Mouse (Mus musculus) midbrain, embryonic 13.5 days (tissue): ENCODE data around the gene Otogl. TPM values are rescaled to one million over a fixed set of nuclear protein-coding genes. Genes with fewer than 3 reads are reported as not detected.
A peak's percentile ranks its signal among the peaks of the same experiment; 100 is the strongest.

Source experiments
- ATAC-seq: fragments of 200-750 bp; cut with Nextera tagmentation; 2 replicates; pipeline ENCODE4 v1.8.0; 2017; ENCODE audit warnings: mild to moderate bottlenecking, moderate TSS enrichment, moderate library complexity
- H3K27ac ChIP-seq: fragments of 300-500 bp; sonication (generic); 2 replicates; pipeline ENCODE4 v1.5.1; 2015; ENCODE audit warnings: inconsistent platforms, mild to moderate bottlenecking, moderate library complexity
- H3K27me3 ChIP-seq: fragments of 300-500 bp; sonication (generic); 2 replicates; pipeline ENCODE4 v1.6.1; 2015; ENCODE audit warnings: mild to moderate bottlenecking, inconsistent platforms
- H3K36me3 ChIP-seq: fragments of 300-500 bp; sonication (generic); 2 replicates; pipeline ENCODE4 v1.6.1; 2015; ENCODE audit warnings: mild to moderate bottlenecking, inconsistent platforms
- H3K4me1 ChIP-seq: fragments of 300-500 bp; sonication (generic); replicated peaks from 2 replicates; pipeline ENCODE4 v1.6.1; 2015; ENCODE audit warnings: inconsistent platforms
- H3K4me2 ChIP-seq: fragments of 300-500 bp; sonication (generic); replicated peaks from 2 replicates; pipeline ENCODE4 v1.6.1; 2015; ENCODE audit warnings: moderate library complexity, mild to moderate bottlenecking, inconsistent platforms
- H3K4me3 ChIP-seq: fragments of 300-500 bp; sonication (generic); replicated peaks from 2 replicates; pipeline ENCODE4 v1.5.1; 2015; ENCODE audit warnings: mild to moderate bottlenecking, inconsistent platforms
- H3K9ac ChIP-seq: fragments of 300-500 bp; sonication (generic); replicated peaks from 2 replicates; pipeline ENCODE4 v1.6.1; 2015; ENCODE audit warnings: mild to moderate bottlenecking, inconsistent platforms
- H3K9me3 ChIP-seq: fragments of 300-500 bp; sonication (generic); 2 replicates; pipeline ENCODE4 v1.6.1; 2016; ENCODE audit warnings: mild to moderate bottlenecking, inconsistent platforms
- WGBS: fragments of 180-500 bp; shearing (Covaris S2); methylation state at CpG from one replicate; pipeline ENCODE4 v1.1.7; 2015; 5-methylcytosine and 5-hydroxymethylcytosine counted together
- polyA plus RNA-seq: library from polyadenylated mRNA; unstranded; fragments of >200 nt; fragmentation: Nextera tagmentation; extraction: Ambion mirVana; gene quantifications from 2 replicates; pipeline ENCODE4 v1.2.1, GENCODE M21; 2015

Gene Otogl
- polyA plus RNA-seq, 1 experiment from 2014 or later, result 0.03 TPM

GRCm38 (mm10) chr10:107933527-107933926 is 21.6 kb upstream of the Otogl start:
- 94% methylated on average over 1 of the region's 1 CpGs for whole genome bisulfite sequencing
- no peak for ATAC-seq

GRCm38 (mm10) chr10:107931833-107932828 is 20.2 kb upstream of the Otogl start:
- H3K27me3 ChIP-seq, result no peaks in the 10 kb centered on the region
- H3K27ac ChIP-seq, result no peak overlapping the region; the same call in 1 of the 2 replicates
- no peak overlapping the region for H3K9ac ChIP-seq
- ATAC-seq, result 0 out of 2 replicates have a peak, but pooled peaks have one; percentile 60
- 41% methylated on average over 10 of the region's 10 CpGs for WGBS
- H3K4me2 ChIP-seq, result no peak overlapping the region
- H3K36me3 ChIP-seq, result no peaks in the 10 kb centered on the region
- no peak overlapping the region for H3K4me3 ChIP-seq
- no peaks in the 10 kb centered on the region for H3K9me3 ChIP-seq
- peaks cover 3% of the 10 kb centered on the region; the same call in 1 of the 2 replicates for H3K4me1 ChIP-seq

More at GRCm38 (mm10) chr10:107933527-107933926, 21.6 kb upstream of the Otogl start:
- peaks cover 3% of the 10 kb centered on the region; the same call in 1 of the 2 replicates for H3K4me1 ChIP-seq
- no peak overlapping the region for H3K9ac ChIP-seq
- H3K4me3 ChIP-seq, result no peak overlapping the region
- no peaks in the 10 kb centered on the region for H3K27me3 ChIP-seq
- H3K36me3 ChIP-seq, result no peaks in the 10 kb centered on the region
- no peak overlapping the region for H3K4me2 ChIP-seq
- H3K9me3 ChIP-seq, result no peaks in the 10 kb centered on the region
- no peak overlapping the region for H3K27ac ChIP-seq

- no peak for ATAC-seq
- no peaks in the 10 kb centered on the region for H3K9me3 ChIP-seq
Measured at GRCm38 (mm10) chr10:107930471-107931021, 18.6 kb upstream of the Otogl start.

GRCm38 (mm10) chr10:107925306-107925705 is 13.4 kb upstream of the Otogl start:
- H3K9ac ChIP-seq, result no peak overlapping the region
- H3K36me3 ChIP-seq, result no peaks in the 10 kb centered on the region
- no peaks in the 10 kb centered on the region for H3K27me3 ChIP-seq
- H3K27ac ChIP-seq, result no peak overlapping the region
- H3K4me3 ChIP-seq, result no peak overlapping the region
- H3K4me2 ChIP-seq, result no peak overlapping the region
- no peak for ATAC-seq
- H3K9me3 ChIP-seq, result no peaks in the 10 kb centered on the region
- H3K4me1 ChIP-seq, result no peaks in the 10 kb centered on the region

More at GRCm38 (mm10) chr10:107930471-107931021, 18.6 kb upstream of the Otogl start:
- H3K27ac ChIP-seq, result no peak overlapping the region
- no peak overlapping the region for H3K4me2 ChIP-seq
- H3K4me1 ChIP-seq, result peaks cover 3% of the 10 kb centered on the region; the same call in 1 of the 2 replicates
- 69% methylated on average over 7 of the region's 7 CpGs for whole genome bisulfite sequencing
- H3K27me3 ChIP-seq, result no peaks in the 10 kb centered on the region
- H3K4me3 ChIP-seq, result no peak overlapping the region
- no peaks in the 10 kb centered on the region for H3K36me3 ChIP-seq
- no peak overlapping the region for H3K9ac ChIP-seq

- Histone ChIP-seq H3K4me3 (no peak overlapping the region), H3K27ac (no peak overlapping the region), H3K27me3 (no peaks in the 10 kb centered on the region), H3K9me3 (no peaks in the 10 kb centered on the region), H3K36me3 (no peaks in the 10 kb centered on the region), H3K4me2 (no peak overlapping the region), H3K4me1 (no peaks in the 10 kb centered on the region), H3K9ac (no peak overlapping the region)
- no peak for ATAC-seq
- 69% methylated on average over 2 of the region's 2 CpGs for WGBS
Measured at GRCm38 (mm10) chr10:107923860-107924259, 11.9 kb upstream of the Otogl start.

GRCm38 (mm10) chr10:107922750-107923149 is 10.8 kb upstream of the Otogl start:
- H3K36me3 ChIP-seq, result no peaks in the 10 kb centered on the region
- H3K9ac ChIP-seq, result no peak overlapping the region
- H3K27me3 ChIP-seq, result no peaks in the 10 kb centered on the region
- no peak for ATAC-seq
- no peaks in the 10 kb centered on the region for H3K9me3 ChIP-seq
- H3K27ac ChIP-seq, result no peak overlapping the region
- H3K4me3 ChIP-seq, result no peak overlapping the region
- H3K4me2 ChIP-seq, result no peak overlapping the region
- no peaks in the 10 kb centered on the region for H3K4me1 ChIP-seq
- 34% methylated on average over 1 of the region's 1 CpGs for WGBS

GRCm38 (mm10) chr10:107921549-107921948 is 9.6 kb upstream of the Otogl start:
- Histone ChIP-seq H3K27me3 (no peaks in the 10 kb centered on the region), H3K4me2 (no peak overlapping the region), H3K9ac (no peak overlapping the region), H3K4me3 (no peak overlapping the region), H3K9me3 (no peaks in the 10 kb centered on the region), H3K27ac (no peak overlapping the region), H3K4me1 (no peaks in the 10 kb centered on the region), H3K36me3 (no peaks in the 10 kb centered on the region)
- ATAC-seq, result no peak
- 80% methylated on average over 1 of the region's 1 CpGs for WGBS

GRCm38 (mm10) chr10:107921134-107921533 is 9.2 kb upstream of the Otogl start:
- no peak overlapping the region for H3K9ac ChIP-seq
- ATAC-seq, result no peak
- H3K27me3 ChIP-seq, result no peaks in the 10 kb centered on the region
- H3K4me1 ChIP-seq, result no peaks in the 10 kb centered on the region
- no peak overlapping the region for H3K4me3 ChIP-seq
- no peak overlapping the region for H3K4me2 ChIP-seq
- no peak overlapping the region for H3K27ac ChIP-seq
- no peaks in the 10 kb centered on the region for H3K36me3 ChIP-seq
- WGBS, result 89% methylated on average over 1 of the region's 1 CpGs
- no peaks in the 10 kb centered on the region for H3K9me3 ChIP-seq

GRCm38 (mm10) chr10:107913013-107913412 is 1.1 kb upstream of the Otogl start:
- H3K27me3 ChIP-seq, result no peaks in the 10 kb centered on the region
- H3K27ac ChIP-seq, result no peak overlapping the region
- H3K4me2 ChIP-seq, result no peak overlapping the region
- no peak overlapping the region for H3K9ac ChIP-seq
- H3K9me3 ChIP-seq, result peaks cover under 1% of the 10 kb centered on the region; the same call in 1 of the 2 replicates
- no peak for ATAC-seq
- no peaks in the 10 kb centered on the region for H3K36me3 ChIP-seq
- H3K4me3 ChIP-seq, result no peak overlapping the region
- WGBS, result 91% methylated on average over 2 of the region's 2 CpGs
- H3K4me1 ChIP-seq, result no peaks in the 10 kb centered on the region

GRCm38 (mm10) chr10:107906453-107906852 is 5.5 kb downstream of the Otogl start:
- Histone ChIP-seq H3K4me1 (no peaks in the 10 kb centered on the region), H3K27me3 (no peaks in the 10 kb centered on the region), H3K9me3 (peaks cover 4% of the 10 kb centered on the region; the same call in 1 of the 2 replicates), H3K36me3 (no peaks in the 10 kb centered on the region), H3K9ac (no peak overlapping the region), H3K4me2 (no peak overlapping the region), H3K4me3 (no peak overlapping the region), H3K27ac (no peak overlapping the region)
- 72% methylated on average over 10 of the region's 10 CpGs for WGBS
- ATAC-seq, result no peak

GRCm38 (mm10) chr10:107905274-107906034 is 6.5 kb downstream of the Otogl start:
- H3K4me1 ChIP-seq, result no peaks in the 10 kb centered on the region
- ATAC-seq, result no peak
- no peak overlapping the region for H3K4me3 ChIP-seq
- H3K27ac ChIP-seq, result no peak overlapping the region
- WGBS, result 87% methylated on average over 7 of the region's 7 CpGs
- no peaks in the 10 kb centered on the region for H3K36me3 ChIP-seq
- no peak overlapping the region for H3K4me2 ChIP-seq
- peaks cover 4% of the 10 kb centered on the region; the same call in 1 of the 2 replicates for H3K9me3 ChIP-seq
- no peaks in the 10 kb centered on the region for H3K27me3 ChIP-seq
- no peak overlapping the region for H3K9ac ChIP-seq

- no peaks in the 10 kb centered on the region for H3K27me3 ChIP-seq
- H3K9ac ChIP-seq, result no peak overlapping the region
- no peak overlapping the region for H3K4me3 ChIP-seq
- H3K27ac ChIP-seq, result no peak overlapping the region
- no peak overlapping the region for H3K4me2 ChIP-seq
- no peaks in the 10 kb centered on the region for H3K4me1 ChIP-seq
- no peaks in the 10 kb centered on the region for H3K36me3 ChIP-seq
- 89% methylated on average over 8 of the region's 8 CpGs for whole genome bisulfite sequencing
- no peaks in the 10 kb centered on the region for H3K9me3 ChIP-seq
- no peak for ATAC-seq
Measured at GRCm38 (mm10) chr10:107901958-107902357, 10.0 kb downstream of the Otogl start.
